Mouse (Mus musculus) ES-Bruce4 (cell line): ENCODE results near the gene Prickle2.

Source experiments
- CTCF ChIP-seq: IDR thresholded peaks from one replicate; pipeline ENCODE4 v1.8.1; 2011; ENCODE audit warnings: low read depth, low read length
- EP300 ChIP-seq: IDR thresholded peaks from 2 replicates; pipeline ENCODE4 v1.6.1; 2011; ENCODE audit warnings: low read depth, low read length; ENCODE audit not compliant: insufficient read depth
- POLR2A ChIP-seq: IDR thresholded peaks from one replicate; pipeline ENCODE4 v1.8.1; 2011; ENCODE audit warnings: low read length; ENCODE audit not compliant: insufficient read depth

GRCm38 (mm10) chr6:92388681-92389080 is 317.3 kb downstream of the Prickle2 start:
- TF ChIP-seq CTCF = no peak
- TF ChIP-seq POLR2A = no peak
- no peak for TF ChIP-seq EP300
